Mouse (Mus musculus): ENCODE data around the gene Olfr1175-ps. TPM values are rescaled to one million over a fixed set of nuclear protein-coding genes. Genes with fewer than 3 reads are reported as not detected.

Gene Olfr1175-ps
- polyA plus RNA-seq (2015; fragmentation: Illumina TruSeq; extraction: RNeasy Lipid Tissue Mini Kit (QIAGEN cat#74804); ENCODE audit: insufficient read depth, low replicate concordance): not detected

GRCm38 (mm10) chr2:88327115-88327514 lies at the start of gene Olfr1175-ps:
Olfr1175-ps (minus strand) TSS chr2:88327215.

GRCm38 (mm10) chr2:88346392-88346791 lies 19.4 kb upstream of the Olfr1175-ps start, which contains the start of gene Olfr1177-ps:
Olfr1177-ps (minus strand) TSS chr2:88346492.

DNA sequence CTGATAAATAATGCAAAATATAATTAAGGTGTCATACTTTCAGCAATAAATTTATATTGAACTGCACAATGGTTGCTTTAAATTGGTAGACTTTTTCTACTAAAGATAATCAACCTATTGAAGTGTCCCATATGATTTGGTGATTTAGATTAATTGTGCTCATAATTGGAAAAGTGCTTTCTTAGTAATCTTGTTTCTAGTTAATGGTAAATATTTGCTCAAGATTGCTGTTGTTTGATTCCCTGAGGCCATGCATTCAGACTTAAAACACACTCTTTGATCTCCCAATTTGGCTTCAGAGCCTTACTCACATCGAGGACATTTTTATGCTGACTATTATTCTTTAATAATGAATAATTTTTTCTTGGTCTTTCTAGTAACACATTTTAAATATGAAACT lies 9.4 kb upstream of the Olfr1175-ps start, which contains the start of gene Olfr1176:
TSS of gene Olfr1176 (plus strand) at position 301 of the 400 bp plus-strand sequence.

DNA sequence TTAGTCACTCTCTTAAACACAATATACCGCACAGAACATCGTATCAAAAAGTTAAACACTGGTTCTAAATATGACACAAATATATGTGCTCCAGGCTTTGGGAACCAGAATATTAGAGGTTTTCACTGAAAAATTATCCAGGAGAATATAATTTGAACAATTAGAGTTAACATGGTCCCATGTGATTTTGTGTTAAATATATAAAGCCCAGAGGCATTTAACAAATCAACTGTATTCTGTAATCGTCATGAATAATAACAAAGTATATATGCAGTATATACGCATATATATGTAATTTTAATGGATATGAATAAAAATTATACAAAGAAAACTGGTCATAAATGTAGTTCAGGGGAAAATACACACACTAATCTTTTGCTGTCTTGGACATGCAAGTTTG lies 12.0 kb downstream of the Olfr1175-ps start, which contains the start of gene Olfr1174-ps:
TSS of gene Olfr1174-ps (minus strand) at position 101 of the 400 bp plus-strand sequence.

GRCm38 (mm10) chr2:88279775-88280174 lies 47.2 kb downstream of the Olfr1175-ps start, which contains the start of gene Olfr1173:
Olfr1173 (minus strand) TSS chr2:88279875.

Other genes starting within 250 kb of the Olfr1175-ps start
- gene Olfr1164, start 233.2 kb downstream of the Olfr1175-ps start, polyA plus RNA-seq (2015; fragmentation: Illumina TruSeq; extraction: RNeasy Lipid Tissue Mini Kit (QIAGEN cat#74804); ENCODE audit: insufficient read depth, low replicate concordance): not detected
- gene Olfr1166, start 198.9 kb downstream of the Olfr1175-ps start, polyA plus RNA-seq (2015; fragmentation: Illumina TruSeq; extraction: RNeasy Lipid Tissue Mini Kit (QIAGEN cat#74804); ENCODE audit: insufficient read depth, low replicate concordance): not detected
- gene Olfr1167, start 172.0 kb downstream of the Olfr1175-ps start, polyA plus RNA-seq (2015; fragmentation: Illumina TruSeq; extraction: RNeasy Lipid Tissue Mini Kit (QIAGEN cat#74804); ENCODE audit: insufficient read depth, low replicate concordance): not detected
- gene Olfr1168, start 145.3 kb downstream of the Olfr1175-ps start, polyA plus RNA-seq (2015; fragmentation: Illumina TruSeq; extraction: RNeasy Lipid Tissue Mini Kit (QIAGEN cat#74804); ENCODE audit: insufficient read depth, low replicate concordance): not detected
- not detected for gene Olfr1170, start 98.9 kb downstream of the Olfr1175-ps start, polyA plus RNA-seq (2015; fragmentation: Illumina TruSeq; extraction: RNeasy Lipid Tissue Mini Kit (QIAGEN cat#74804); ENCODE audit: insufficient read depth, low replicate concordance)
- not detected for gene Olfr1173, start 47.3 kb downstream of the Olfr1175-ps start, polyA plus RNA-seq (2015; fragmentation: Illumina TruSeq; extraction: RNeasy Lipid Tissue Mini Kit (QIAGEN cat#74804); ENCODE audit: insufficient read depth, low replicate concordance)
- gene Olfr1174-ps, start 12.1 kb downstream of the Olfr1175-ps start, polyA plus RNA-seq (2015; fragmentation: Illumina TruSeq; extraction: RNeasy Lipid Tissue Mini Kit (QIAGEN cat#74804); ENCODE audit: insufficient read depth, low replicate concordance): not detected
- not detected for gene Olfr1176, start 9.5 kb upstream of the Olfr1175-ps start, polyA plus RNA-seq (2015; fragmentation: Illumina TruSeq; extraction: RNeasy Lipid Tissue Mini Kit (QIAGEN cat#74804); ENCODE audit: insufficient read depth, low replicate concordance)
- not detected for gene Olfr1177-ps, start 19.3 kb upstream of the Olfr1175-ps start, polyA plus RNA-seq (2015; fragmentation: Illumina TruSeq; extraction: RNeasy Lipid Tissue Mini Kit (QIAGEN cat#74804); ENCODE audit: insufficient read depth, low replicate concordance)
- gene Olfr1178, start 59.8 kb upstream of the Olfr1175-ps start, polyA plus RNA-seq (2015; fragmentation: Illumina TruSeq; extraction: RNeasy Lipid Tissue Mini Kit (QIAGEN cat#74804); ENCODE audit: insufficient read depth, low replicate concordance): not detected
- not detected for gene Olfr1179, start 79.2 kb upstream of the Olfr1175-ps start, polyA plus RNA-seq (2015; fragmentation: Illumina TruSeq; extraction: RNeasy Lipid Tissue Mini Kit (QIAGEN cat#74804); ENCODE audit: insufficient read depth, low replicate concordance)
- gene Olfr1180, start 91.9 kb upstream of the Olfr1175-ps start, polyA plus RNA-seq (2015; fragmentation: Illumina TruSeq; extraction: RNeasy Lipid Tissue Mini Kit (QIAGEN cat#74804); ENCODE audit: insufficient read depth, low replicate concordance): not detected
- gene Olfr1181, start 99.0 kb upstream of the Olfr1175-ps start, polyA plus RNA-seq (2015; fragmentation: Illumina TruSeq; extraction: RNeasy Lipid Tissue Mini Kit (QIAGEN cat#74804); ENCODE audit: insufficient read depth, low replicate concordance): not detected
- gene Gm13757, start 121.9 kb upstream of the Olfr1175-ps start, polyA plus RNA-seq (2015; fragmentation: Illumina TruSeq; extraction: RNeasy Lipid Tissue Mini Kit (QIAGEN cat#74804); ENCODE audit: insufficient read depth, low replicate concordance): not detected
- not detected for gene Olfr1183, start 127.7 kb upstream of the Olfr1175-ps start, polyA plus RNA-seq (2015; fragmentation: Illumina TruSeq; extraction: RNeasy Lipid Tissue Mini Kit (QIAGEN cat#74804); ENCODE audit: insufficient read depth, low replicate concordance)
- gene Olfr1184, start 156.4 kb upstream of the Olfr1175-ps start, polyA plus RNA-seq (2015; fragmentation: Illumina TruSeq; extraction: RNeasy Lipid Tissue Mini Kit (QIAGEN cat#74804); ENCODE audit: insufficient read depth, low replicate concordance): not detected
- not detected for gene Olfr1185-ps1, start 166.1 kb upstream of the Olfr1175-ps start, polyA plus RNA-seq (2015; fragmentation: Illumina TruSeq; extraction: RNeasy Lipid Tissue Mini Kit (QIAGEN cat#74804); ENCODE audit: insufficient read depth, low replicate concordance)
- gene Olfr1186, start 191.3 kb upstream of the Olfr1175-ps start, polyA plus RNA-seq (2015; fragmentation: Illumina TruSeq; extraction: RNeasy Lipid Tissue Mini Kit (QIAGEN cat#74804); ENCODE audit: insufficient read depth, low replicate concordance): not detected
- not detected for gene Olfr1188, start 229.7 kb upstream of the Olfr1175-ps start, polyA plus RNA-seq (2015; fragmentation: Illumina TruSeq; extraction: RNeasy Lipid Tissue Mini Kit (QIAGEN cat#74804); ENCODE audit: insufficient read depth, low replicate concordance)